Mouse (Mus musculus) spleen, postnatal 36 days (tissue): Measurements from ENCODE around the gene Rgs5.

Experiments
- DNase-seq, 2 experiments: peaks; one replicate each; pipeline ENCODE4 v3.0.0; 2022; ENCODE audit warnings: low spot score in 2 of 2, mixed read lengths in 1 of 2

Gene Rgs5

GRCm38 (mm10) chr1:169655256-169655655, at the start of gene Rgs5:
Rgs5 (plus strand) TSS chr1:169655501.
- DNase-seq, result no peak

- no peak for DNase-seq
Measured at GRCm38 (mm10) chr1:169606164-169606563, 49.1 kb upstream of the Rgs5 start.

- DNase-seq, result no peak
Measured at GRCm38 (mm10) chr1:169629738-169630137, 25.6 kb upstream of the Rgs5 start.

- DNase-seq, result no peak
Measured at GRCm38 (mm10) chr1:169637251-169637750, 18.0 kb upstream of the Rgs5 start.

GRCm38 (mm10) chr1:169644884-169645653, 10.2 kb upstream of the Rgs5 start:
- no peak for DNase-seq

- DNase-seq, result no peak
Measured at GRCm38 (mm10) chr1:169659479-169659878, 4.2 kb downstream of the Rgs5 start.

GRCm38 (mm10) chr1:169667328-169667727, 12.0 kb downstream of the Rgs5 start:
- DNase-seq, result no peak

GRCm38 (mm10) chr1:169670705-169671104, 15.4 kb downstream of the Rgs5 start:
- DNase-seq, result no peak

GRCm38 (mm10) chr1:169671801-169672200, 16.5 kb downstream of the Rgs5 start:
- DNase-seq, result no peak

GRCm38 (mm10) chr1:169672272-169672671, 17.0 kb downstream of the Rgs5 start:
- no peak for DNase-seq

GRCm38 (mm10) chr1:169674116-169674515, 18.8 kb downstream of the Rgs5 start:
- no peak for DNase-seq

GRCm38 (mm10) chr1:169676751-169677150, 21.4 kb downstream of the Rgs5 start:
- no peak for DNase-seq

- DNase-seq, result no peak
Measured at GRCm38 (mm10) chr1:169680455-169681208, 25.3 kb downstream of the Rgs5 start.

- no peak for DNase-seq
Measured at GRCm38 (mm10) chr1:169682775-169683497, 27.6 kb downstream of the Rgs5 start.

- DNase-seq, result no peak
Measured at GRCm38 (mm10) chr1:169685257-169685656, 30.0 kb downstream of the Rgs5 start.

- DNase-seq, result no peak
Measured at GRCm38 (mm10) chr1:169693040-169693439, 37.7 kb downstream of the Rgs5 start.

- DNase-seq, result no peak
Measured at GRCm38 (mm10) chr1:169693537-169693936, 38.2 kb downstream of the Rgs5 start.

GRCm38 (mm10) chr1:169695356-169695755, 40.1 kb downstream of the Rgs5 start:
- no peak for DNase-seq

GRCm38 (mm10) chr1:169697236-169697635, 41.9 kb downstream of the Rgs5 start:
- no peak for DNase-seq

GRCm38 (mm10) chr1:169699184-169699583, 43.9 kb downstream of the Rgs5 start:
- DNase-seq, result no peak

- no peak for DNase-seq
Measured at GRCm38 (mm10) chr1:169704395-169705087, 49.2 kb downstream of the Rgs5 start.

- DNase-seq, result no peak
Measured at GRCm38 (mm10) chr1:169721836-169722235, 66.5 kb downstream of the Rgs5 start.
